Mouse (Mus musculus): ENCODE results near the gene Gpr146. TPM values are rescaled to one million over a fixed set of nuclear protein-coding genes. Genes with fewer than 3 reads are reported as not detected.

The Gpr146 gene
- polyA plus RNA-seq, 1 experiment from 2014 or later: 1.4 TPM

GRCm38 (mm10) chr5:139397359-139397916, 19.9 kb downstream of the Gpr146 start:
- ATAC-seq (ENCODE audit: low FRiP score): no peak
- WGBS: 91% methylated on average over 4 of the region's 4 CpGs
- Histone ChIP-seq H3K9me3 (no peaks in the 10 kb centered on the region), H3K4me1 (peaks cover 3% of the 10 kb centered on the region; the same call in 1 of the 2 replicates), H3K4me2 (no peak overlapping the region), H3K9ac (0 out of 2 replicates have a peak overlapping the region, but pooled peaks have one; percentile 7), H3K27ac (no peak overlapping the region), H3K27me3 (no peaks in the 10 kb centered on the region), H3K36me3 (replicated peaks) (no peaks in the 10 kb centered on the region), H3K4me3 (replicated peaks) (no peak overlapping the region)

GRCm38 (mm10) chr5:139397959-139398753, 20.7 kb downstream of the Gpr146 start:
- no peak overlapping the region for H3K4me2 ChIP-seq
- H3K4me3 ChIP-seq (replicated peaks): no peak overlapping the region
- peak; percentile 33; the same call in 1 of the 2 replicates for ATAC-seq (ENCODE audit: low FRiP score)
- no peaks in the 10 kb centered on the region for H3K27me3 ChIP-seq
- no peaks in the 10 kb centered on the region for H3K9me3 ChIP-seq
- H3K36me3 ChIP-seq (replicated peaks): no peaks in the 10 kb centered on the region
- peaks cover 3% of the 10 kb centered on the region; the same call in 1 of the 2 replicates for H3K4me1 ChIP-seq
- WGBS: 41% methylated on average over 5 of the region's 5 CpGs
- H3K27ac ChIP-seq: no peak overlapping the region
- no peak overlapping the region for H3K9ac ChIP-seq

- Histone ChIP-seq H3K4me1 (peaks cover 3% of the 10 kb centered on the region; the same call in 1 of the 2 replicates), H3K9me3 (no peaks in the 10 kb centered on the region), H3K4me2 (no peak overlapping the region), H3K9ac (no peak overlapping the region), H3K27me3 (no peaks in the 10 kb centered on the region), H3K27ac (no peak overlapping the region), H3K4me3 (replicated peaks) (no peak overlapping the region), H3K36me3 (replicated peaks) (no peaks in the 10 kb centered on the region)
- WGBS: 86% methylated on average over 5 of the region's 5 CpGs
- ATAC-seq (ENCODE audit: low FRiP score): no peak
Observed at GRCm38 (mm10) chr5:139398786-139399185, 21.3 kb downstream of the Gpr146 start.

GRCm38 (mm10) chr5:139399991-139400390, 22.5 kb downstream of the Gpr146 start:
- no peaks in the 10 kb centered on the region for H3K36me3 ChIP-seq (replicated peaks)
- no peak overlapping the region for H3K9ac ChIP-seq
- no peaks in the 10 kb centered on the region for H3K27me3 ChIP-seq
- no peak overlapping the region for H3K4me2 ChIP-seq
- H3K4me3 ChIP-seq (replicated peaks): no peak overlapping the region
- H3K27ac ChIP-seq: no peak overlapping the region
- WGBS: 94% methylated on average over 14 of the region's 14 CpGs
- H3K4me1 ChIP-seq: peaks cover 3% of the 10 kb centered on the region; the same call in 1 of the 2 replicates
- H3K9me3 ChIP-seq: no peaks in the 10 kb centered on the region
- ATAC-seq (ENCODE audit: low FRiP score): no peak

GRCm38 (mm10) chr5:139402106-139402505, 24.6 kb downstream of the Gpr146 start:
- Histone ChIP-seq H3K9ac (no peak overlapping the region), H3K4me1 (peaks cover 10% of the 10 kb centered on the region), H3K27ac (no peak overlapping the region), H3K4me2 (no peak overlapping the region), H3K4me3 (replicated peaks) (no peak overlapping the region), H3K36me3 (replicated peaks) (no peaks in the 10 kb centered on the region), H3K9me3 (no peaks in the 10 kb centered on the region), H3K27me3 (no peaks in the 10 kb centered on the region)
- WGBS: 96% methylated on average over 2 of the region's 2 CpGs
- no peak for ATAC-seq (ENCODE audit: low FRiP score)

- H3K4me2 ChIP-seq: no peak overlapping the region
- H3K9me3 ChIP-seq: no peaks in the 10 kb centered on the region
- H3K27me3 ChIP-seq: no peaks in the 10 kb centered on the region
- H3K9ac ChIP-seq: no peak overlapping the region
- peaks cover 7% of the 10 kb centered on the region; the same call in 1 of the 2 replicates for H3K4me1 ChIP-seq
- ATAC-seq (ENCODE audit: low FRiP score): no peak
- WGBS: 93% methylated on average over 8 of the region's 8 CpGs
- no peaks in the 10 kb centered on the region for H3K36me3 ChIP-seq (replicated peaks)
- no peak overlapping the region for H3K27ac ChIP-seq
- H3K4me3 ChIP-seq (replicated peaks): no peak overlapping the region
Observed at GRCm38 (mm10) chr5:139403692-139404260, 26.3 kb downstream of the Gpr146 start.

GRCm38 (mm10) chr5:139404801-139405401, 27.4 kb downstream of the Gpr146 start, which contains the start of gene C130050O18Rik:
TSS of gene C130050O18Rik (plus strand) at chr5:139405280.
- Histone ChIP-seq H3K27ac (no peak within 1 kb of the TSS), H3K4me3 (replicated peaks) (no peak within 1 kb of the TSS), H3K4me2 (no peak within 1 kb of the TSS)

GRCm38 (mm10) chr5:139405478-139405877, 28.0 kb downstream of the Gpr146 start:
- ATAC-seq (ENCODE audit: low FRiP score): no peak
- 88% methylated on average over 7 of the region's 7 CpGs for WGBS
- no peaks in the 10 kb centered on the region for H3K36me3 ChIP-seq (replicated peaks)
- no peak overlapping the region for H3K4me3 ChIP-seq (replicated peaks)
- no peaks in the 10 kb centered on the region for H3K9me3 ChIP-seq
- peaks cover 7% of the 10 kb centered on the region; the same call in 1 of the 2 replicates for H3K4me1 ChIP-seq
- H3K27ac ChIP-seq: no peak overlapping the region
- no peak overlapping the region for H3K4me2 ChIP-seq
- no peak overlapping the region for H3K9ac ChIP-seq
- no peaks in the 10 kb centered on the region for H3K27me3 ChIP-seq

More at GRCm38 (mm10) chr5:139404801-139405401, 27.4 kb downstream of the Gpr146 start, which contains the start of gene C130050O18Rik:
- no peaks in the 10 kb centered on the region for H3K27me3 ChIP-seq
- H3K4me1 ChIP-seq: peaks cover 7% of the 10 kb centered on the region; the same call in 1 of the 2 replicates
- no peaks in the 10 kb centered on the region for H3K36me3 ChIP-seq (replicated peaks)
- no peaks in the 10 kb centered on the region for H3K9me3 ChIP-seq
- H3K9ac ChIP-seq: no peak within 1 kb of the TSS
- 86% methylated on average over 6 of the region's 6 CpGs for WGBS
- ATAC-seq (ENCODE audit: low FRiP score): no peak

GRCm38 (mm10) chr5:139405953-139406352, 28.5 kb downstream of the Gpr146 start:
- no peak for ATAC-seq (ENCODE audit: low FRiP score)
- H3K9ac ChIP-seq: no peak overlapping the region
- H3K4me2 ChIP-seq: no peak overlapping the region
- no peak overlapping the region for H3K4me3 ChIP-seq (replicated peaks)
- no peaks in the 10 kb centered on the region for H3K27me3 ChIP-seq
- WGBS: 72% methylated on average over 3 of the region's 3 CpGs
- no peak overlapping the region; the same call in 1 of the 2 replicates for H3K27ac ChIP-seq
- no peaks in the 10 kb centered on the region for H3K36me3 ChIP-seq (replicated peaks)
- no peaks in the 10 kb centered on the region for H3K9me3 ChIP-seq
- H3K4me1 ChIP-seq: peaks cover 7% of the 10 kb centered on the region; the same call in 1 of the 2 replicates

- H3K36me3 ChIP-seq (replicated peaks): no peaks in the 10 kb centered on the region
- no peak for ATAC-seq (ENCODE audit: low FRiP score)
- 89% methylated on average over 14 of the region's 14 CpGs for WGBS
- H3K4me2 ChIP-seq: no peak overlapping the region
- no peaks in the 10 kb centered on the region for H3K27me3 ChIP-seq
- peaks cover 7% of the 10 kb centered on the region for H3K4me1 ChIP-seq
- no peak overlapping the region for H3K9ac ChIP-seq
- H3K9me3 ChIP-seq: no peaks in the 10 kb centered on the region
- H3K4me3 ChIP-seq (replicated peaks): no peak overlapping the region
- no peak overlapping the region for H3K27ac ChIP-seq
Observed at GRCm38 (mm10) chr5:139407121-139407885, 29.8 kb downstream of the Gpr146 start.

GRCm38 (mm10) chr5:139408511-139408910, 31.0 kb downstream of the Gpr146 start:
- no peak overlapping the region for H3K27ac ChIP-seq
- no peaks in the 10 kb centered on the region for H3K36me3 ChIP-seq (replicated peaks)
- no peak overlapping the region for H3K4me2 ChIP-seq
- no peak for ATAC-seq (ENCODE audit: low FRiP score)
- peaks cover 7% of the 10 kb centered on the region for H3K4me1 ChIP-seq
- 89% methylated on average over 7 of the region's 7 CpGs for WGBS
- no peak overlapping the region for H3K4me3 ChIP-seq (replicated peaks)
- H3K27me3 ChIP-seq: no peaks in the 10 kb centered on the region
- no peaks in the 10 kb centered on the region for H3K9me3 ChIP-seq
- H3K9ac ChIP-seq: no peak overlapping the region
